Mouse (Mus musculus) hematopoietic stem cell, adult 5-6 weeks (primary cell): ENCODE measurements around the gene Ptprc. TPM values are rescaled to one million over a fixed set of nuclear protein-coding genes. Genes with fewer than 3 reads are reported as not detected.

ENCODE experiments used
- ATAC-seq, 2 experiments: fragments of 125-278 bp in 1 of 2; replicated peaks in 1 of 2; 2 replicates each; pipeline ENCODE4 v1.8.0; 2016 to 2017; ENCODE audit warnings: inconsistent platforms in 2 of 2, mild to moderate bottlenecking in 2 of 2, moderate number of reproducible peaks in 2 of 2, low read depth in 1 of 2, moderate TSS enrichment in 1 of 2; ENCODE audit not compliant: low FRiP score in 2 of 2, poor library complexity in 2 of 2, severe bottlenecking in 2 of 2, insufficient read depth in 1 of 2, low TSS enrichment in 1 of 2
- total RNA-seq: library from RNA; stranded (forward); fragments of 172-1452, 232-1000 nt; gene quantifications from 2 replicates; pipeline ENCODE4 v1.2.3, GENCODE M21; 2017

Ptprc gene
- 325 and 418 TPM in 2 replicates for total RNA-seq

GRCm38 (mm10) chr1:138175494-138175893 lies at the start of gene Ptprc:
Gene Ptprc, minus strand, starts transcription at chr1:138175708.
- ATAC-seq: peak; percentile 36 to 45; a peak in 2 of 4 replicates

GRCm38 (mm10) chr1:138214736-138215458 lies 39.4 kb upstream of the Ptprc start:
- no peak for ATAC-seq

GRCm38 (mm10) chr1:138210387-138211024 lies 35.0 kb upstream of the Ptprc start:
- ATAC-seq: peak; percentile 37 to 75; a peak in 2 of 4 replicates

- ATAC-seq: no peak
Measured at GRCm38 (mm10) chr1:138209751-138210150, 34.2 kb upstream of the Ptprc start.

- no peak for ATAC-seq
Measured at GRCm38 (mm10) chr1:138206041-138206440, 30.5 kb upstream of the Ptprc start.

- peak; percentile 95 to 98 for ATAC-seq
Measured at GRCm38 (mm10) chr1:138191689-138192508, 16.4 kb upstream of the Ptprc start.

- no peak for ATAC-seq
Measured at GRCm38 (mm10) chr1:138188131-138188530, 12.6 kb upstream of the Ptprc start.

GRCm38 (mm10) chr1:138185904-138186303 lies 10.4 kb upstream of the Ptprc start:
- no peak for ATAC-seq

- ATAC-seq: no peak; a peak in 1 of 4 replicates
Measured at GRCm38 (mm10) chr1:138180081-138180480, 4.6 kb upstream of the Ptprc start.

- ATAC-seq: peak; percentile 88 to 89
Measured at GRCm38 (mm10) chr1:138174705-138175492, 609 bp downstream of the Ptprc start.

GRCm38 (mm10) chr1:138174143-138174542 lies 1.4 kb downstream of the Ptprc start:
- ATAC-seq: no peak

GRCm38 (mm10) chr1:138173669-138174068 lies 1.8 kb downstream of the Ptprc start:
- ATAC-seq: no peak

- no peak for ATAC-seq
Measured at GRCm38 (mm10) chr1:138172547-138172946, 3.0 kb downstream of the Ptprc start.

GRCm38 (mm10) chr1:138172096-138172495 lies 3.4 kb downstream of the Ptprc start:
- no peak for ATAC-seq

- no peak for ATAC-seq
Measured at GRCm38 (mm10) chr1:138166233-138166771, 9.2 kb downstream of the Ptprc start.

GRCm38 (mm10) chr1:138162638-138163037 lies 12.9 kb downstream of the Ptprc start:
- peak; percentile 41 to 42; a peak in 1 of 4 replicates for ATAC-seq

- ATAC-seq: peak in 1 of 2 experiments; percentile 63; a peak in 1 of 4 replicates
Measured at GRCm38 (mm10) chr1:138158921-138159320, 16.6 kb downstream of the Ptprc start.
